Mouse (Mus musculus) thymus, postnatal 25 days (tissue): ENCODE results near the gene Chga.

Experiments used
- DNase-seq: peaks from one replicate; pipeline ENCODE4 v3.0.0; 2022

The Chga gene

GRCm38 (mm10) chr12:102565086-102565485 is 10.3 kb downstream of the Chga start:
- no peak for DNase-seq

GRCm38 (mm10) chr12:102566951-102567350 is 12.2 kb downstream of the Chga start:
- no peak for DNase-seq

- DNase-seq: no peak
These were observed 13.4 kb downstream of the Chga start for GRCm38 (mm10) chr12:102568219-102568618.

GRCm38 (mm10) chr12:102570111-102570510 is 15.3 kb downstream of the Chga start:
- no peak for DNase-seq

GRCm38 (mm10) chr12:102570734-102571133 is 16.0 kb downstream of the Chga start:
- no peak for DNase-seq

GRCm38 (mm10) chr12:102571666-102572065 is 16.9 kb downstream of the Chga start:
- DNase-seq: no peak

- no peak for DNase-seq
These were observed 18.3 kb downstream of the Chga start for GRCm38 (mm10) chr12:102573036-102573435.

- no peak for DNase-seq
These were observed 21.0 kb downstream of the Chga start for GRCm38 (mm10) chr12:102575541-102576329.

GRCm38 (mm10) chr12:102576659-102577398 is 22.1 kb downstream of the Chga start:
- no peak for DNase-seq

GRCm38 (mm10) chr12:102579041-102579440 is 24.3 kb downstream of the Chga start:
- peak; percentile 75 for DNase-seq

- DNase-seq: no peak
These were observed 26.9 kb downstream of the Chga start for GRCm38 (mm10) chr12:102581579-102582196.

GRCm38 (mm10) chr12:102582441-102582840 is 27.7 kb downstream of the Chga start:
- no peak for DNase-seq

GRCm38 (mm10) chr12:102585390-102585789 is 30.6 kb downstream of the Chga start:
- no peak for DNase-seq

- no peak for DNase-seq
These were observed 31.6 kb downstream of the Chga start for GRCm38 (mm10) chr12:102586286-102586881.

GRCm38 (mm10) chr12:102587106-102587505 is 32.3 kb downstream of the Chga start:
- no peak for DNase-seq

- no peak for DNase-seq
These were observed 36.1 kb downstream of the Chga start for GRCm38 (mm10) chr12:102590711-102591360.

- DNase-seq: no peak
These were observed 38.9 kb downstream of the Chga start for GRCm38 (mm10) chr12:102593699-102594098.

GRCm38 (mm10) chr12:102594627-102595026 is 39.9 kb downstream of the Chga start:
- no peak for DNase-seq

GRCm38 (mm10) chr12:102596410-102596809 is 41.6 kb downstream of the Chga start:
- DNase-seq: peak; percentile 26

- no peak for DNase-seq
These were observed 42.7 kb downstream of the Chga start for GRCm38 (mm10) chr12:102597466-102597865.

GRCm38 (mm10) chr12:102598535-102598934 is 43.8 kb downstream of the Chga start:
- DNase-seq: no peak

- no peak for DNase-seq
These were observed 45.0 kb downstream of the Chga start for GRCm38 (mm10) chr12:102599801-102600200.

GRCm38 (mm10) chr12:102600345-102600744 is 45.6 kb downstream of the Chga start:
- DNase-seq: no peak
